Mouse (Mus musculus) forebrain, embryonic 16.5 days (tissue): Measurements from ENCODE around the gene Map2k6. TPM values are rescaled to one million over a fixed set of nuclear protein-coding genes. Genes with fewer than 3 reads are reported as not detected.

ENCODE experiments used
- polyA plus RNA-seq: library from polyadenylated mRNA; unstranded; fragments of >200 nt; fragmentation: Nextera tagmentation; extraction: Ambion mirVana; gene quantifications from 2 replicates; pipeline ENCODE4 v1.2.1, GENCODE M21; 2015

The Map2k6 gene
- polyA plus RNA-seq, 1 experiment from 2014 or later = 44.7 TPM

Other genes with a start within 250 kb of the Map2k6 start
- gene Abca9, start 230.9 kb upstream of the Map2k6 start, polyA plus RNA-seq = 2.5 and 3.8 TPM in 2 replicates
- gene Abca6, start 147.3 kb upstream of the Map2k6 start, polyA plus RNA-seq = 0.11 and 0.52 TPM in 2 replicates
- gene Abca5, start 61.4 kb upstream of the Map2k6 start, polyA plus RNA-seq = 8.2 and 8.4 TPM in 2 replicates